ENCODE assay signal across 29 mouse cellular contexts in genomic region chr1:53866374-53866902, GRCm38 (mm10).
A peak's percentile ranks its signal among the peaks of the same experiment; 100 is the strongest.
DNase-seq lines count a peak whose midpoint lies in the region; ATAC-seq lines count a peak whose summit lies in the region.
"Had no signal": no experiment of that assay in that cellular context is flagged by ENCODE, and none has a peak within 500 bp of the region (broad histone marks: within the 10 kb centered on the region; RNA-seq: fewer than 3 reads in every experiment).

No protein-coding gene starts in this region.

- DNase-seq in embryonic facial prominence, embryonic 11.5 days (ENCODE audit: low spot score): peak; percentile 10
- DNase-seq in embryonic facial prominence, embryonic 10.5 days (ENCODE audit: low spot score): no peak
- peak; percentile 4 for DNase-seq in retina, embryonic 14.5 days (ENCODE audit: low spot score)
- DNase-seq in retina, postnatal 1 day: no peak
- DNase-seq in embryo, embryonic 10.5 days (ENCODE audit: low spot score): peak; percentile 12
- DNase-seq in frontal cortex, postnatal 14 days (ENCODE audit: low spot score in 2 of 2): no peak
- no peak for DNase-seq in adrenal gland, adult 18-20 months (ENCODE audit: low spot score in 2 of 2)
- DNase-seq: adrenal gland, postnatal 36 days; cerebellum, adult 18-20 months; cerebellum, postnatal 25 days; gastrocnemius, postnatal 14 days; heart, adult 18-20 months; heart, postnatal 14 days; kidney, adult 11 months; kidney, postnatal 36 days; liver, postnatal 0 days; lung, postnatal 10 days; thymus, adult 2 months had no signal

- no peaks in the 10 kb centered on the region for H3K36me3 ChIP-seq in embryonic facial prominence, embryonic 11.5 days (replicated peaks; ENCODE audit: control insufficient read depth, insufficient read depth, low read depth, low read length)
- H3K36me3 ChIP-seq in embryonic facial prominence, embryonic 10.5 days (replicated peaks): no peaks in the 10 kb centered on the region
- H3K36me3 ChIP-seq: embryonic facial prominence, embryonic 12.5 days; forebrain, embryonic 15.5 days; G1E; kidney, embryonic 15.5 days; limb, embryonic 12.5 days; midbrain, embryonic 12.5 days had no signal

- 16% methylated on average over 3 of the region's 3 CpGs for WGBS in embryonic facial prominence, embryonic 11.5 days
- WGBS in embryonic facial prominence, embryonic 10.5 days: 26% methylated on average over 3 of the region's 3 CpGs

- 0 out of 2 replicates have a peak, but pooled peaks have one; percentile 44 for ATAC-seq in embryonic facial prominence, embryonic 11.5 days (replicated peaks; ENCODE audit: insufficient number of reproducible peaks, low FRiP score, low TSS enrichment, low read depth)
- ATAC-seq in inflammation-experienced regulatory T-cells, adult 6 months: no peak
- ATAC-seq: forebrain, embryonic 15.5 days; liver, postnatal 0 days had no signal

- no peak overlapping the region for H3K9ac ChIP-seq in embryonic facial prominence, embryonic 11.5 days (replicated peaks; ENCODE audit: low read length)
- H3K9ac ChIP-seq: embryonic facial prominence, embryonic 12.5 days; forebrain, embryonic 15.5 days; heart, embryonic 13.5 days; kidney, embryonic 15.5 days; limb, embryonic 12.5 days; liver, postnatal 0 days; midbrain, embryonic 12.5 days; neural tube, embryonic 13.5 days had no signal

- H3K27ac ChIP-seq in embryonic facial prominence, embryonic 11.5 days (replicated peaks; ENCODE audit: low read depth, low read length): no peak overlapping the region
- H3K27ac ChIP-seq in embryonic facial prominence, embryonic 10.5 days (replicated peaks): no peak overlapping the region
- H3K27ac ChIP-seq: embryonic facial prominence, embryonic 12.5 days; forebrain, embryonic 15.5 days; heart, embryonic 13.5 days; kidney, embryonic 15.5 days; limb, embryonic 12.5 days; midbrain, embryonic 12.5 days; neural tube, embryonic 13.5 days had no signal

- no peak overlapping the region for H3K4me2 ChIP-seq in embryonic facial prominence, embryonic 11.5 days (ENCODE audit: low read depth, low read length)
- H3K4me2 ChIP-seq: embryonic facial prominence, embryonic 12.5 days; forebrain, embryonic 15.5 days; heart, embryonic 13.5 days; kidney, embryonic 15.5 days; limb, embryonic 12.5 days; liver, embryonic 11.5 days; midbrain, embryonic 12.5 days; neural tube, embryonic 13.5 days had no signal

- H3K9me3 ChIP-seq in embryonic facial prominence, embryonic 11.5 days (replicated peaks; ENCODE audit: control insufficient read depth, low read length): no peaks in the 10 kb centered on the region
- no peaks in the 10 kb centered on the region for H3K9me3 ChIP-seq in embryonic facial prominence, embryonic 10.5 days
- H3K9me3 ChIP-seq: embryonic facial prominence, embryonic 12.5 days; forebrain, embryonic 15.5 days; G1E; heart, embryonic 13.5 days; kidney, embryonic 15.5 days; limb, embryonic 12.5 days; midbrain, embryonic 12.5 days; neural tube, embryonic 13.5 days had no signal

- H3K4me3 ChIP-seq in embryonic facial prominence, embryonic 11.5 days (ENCODE audit: low read depth, low read length): no peak overlapping the region
- no peak overlapping the region for H3K4me3 ChIP-seq in embryonic facial prominence, embryonic 10.5 days
- H3K4me3 ChIP-seq: embryonic facial prominence, embryonic 12.5 days; erythroblast, embryonic 14.5 days; forebrain, embryonic 15.5 days; heart, embryonic 13.5 days; kidney, embryonic 15.5 days; limb, embryonic 12.5 days; midbrain, embryonic 12.5 days; neural tube, embryonic 13.5 days had no signal

- H3K27me3 ChIP-seq in embryonic facial prominence, embryonic 11.5 days (ENCODE audit: control insufficient read depth, insufficient read depth, low read length): no peaks in the 10 kb centered on the region
- no peaks in the 10 kb centered on the region for H3K27me3 ChIP-seq in embryonic facial prominence, embryonic 10.5 days (replicated peaks; ENCODE audit: low read depth, poor library complexity, severe bottlenecking)
- H3K27me3 ChIP-seq: embryonic facial prominence, embryonic 12.5 days; forebrain, embryonic 15.5 days; heart, embryonic 13.5 days; kidney, embryonic 15.5 days; limb, embryonic 12.5 days; midbrain, embryonic 12.5 days; neural tube, embryonic 13.5 days had no signal

- H3K4me1 ChIP-seq in embryonic facial prominence, embryonic 11.5 days (ENCODE audit: control insufficient read depth, insufficient read depth, low read length): no peaks in the 10 kb centered on the region
- H3K4me1 ChIP-seq in embryonic facial prominence, embryonic 10.5 days: peaks cover 4% of the 10 kb centered on the region; the same call in 1 of the 2 replicates
- H3K4me1 ChIP-seq: embryonic facial prominence, embryonic 12.5 days; forebrain, embryonic 15.5 days; kidney, embryonic 15.5 days; neural tube, embryonic 13.5 days had no signal

Comparison
In these comparisons a context has a peak if more than half of its experiments do, and no peak if none do; other contexts are left out.
1. DNase-seq: peak in embryonic facial prominence, embryonic 11.5 days (single experiment), retina, embryonic 14.5 days (single experiment) and embryo, embryonic 10.5 days (single experiment); none in embryonic facial prominence, embryonic 10.5 days (single experiment), retina, postnatal 1 day (single experiment), frontal cortex, postnatal 14 days (0 of 2) and adrenal gland, adult 18-20 months (0 of 2).